Mouse (Mus musculus): Measurements from ENCODE around the gene Spdye4b. TPM values are rescaled to one million over a fixed set of nuclear protein-coding genes. Genes with fewer than 3 reads are reported as not detected.

Gene Spdye4b
- total and polyA plus RNA-seq, 2 experiments from 2014 or later: 0.62 TPM; not detected in 1

DNA sequence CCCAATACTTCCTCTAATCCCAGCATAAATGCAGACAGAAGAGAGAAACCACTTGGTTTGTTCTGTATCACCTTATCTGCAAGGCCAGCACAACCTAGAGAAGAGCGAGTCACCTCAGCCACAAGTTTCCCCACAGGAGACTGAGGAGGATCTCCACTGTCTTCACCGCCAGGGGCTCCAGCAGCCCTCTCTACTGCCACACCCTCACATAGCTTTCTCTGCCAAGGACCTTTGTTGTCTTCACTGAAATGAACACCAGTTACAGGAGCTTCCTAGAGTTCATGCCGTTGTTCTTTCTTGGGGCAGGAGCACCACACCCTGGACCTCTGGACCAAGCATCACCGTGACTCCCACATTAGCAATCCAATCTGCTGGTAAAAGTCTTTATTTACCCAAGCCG is 32.2 kb upstream of the Spdye4b start:
- H3K4me1 ChIP-seq (ENCODE audit: insufficient read depth): no peaks in the 10 kb centered on the region
- ATAC-seq (no peak), DNase-seq (no peak)
- 89% methylated on average over 5 of the region's 5 CpGs for WGBS
- no peak overlapping the region for H3K27ac ChIP-seq (ENCODE audit: low read depth, low read length)
- no peak overlapping the region for H3K4me2 ChIP-seq (ENCODE audit: low read depth)
- H3K36me3 ChIP-seq (ENCODE audit: insufficient read depth): no peaks in the 10 kb centered on the region
- no peak for TF ChIP-seq CTCF (IDR thresholded peaks at IDR 0.05; ENCODE audit: low read depth)
- no peaks in the 10 kb centered on the region for H3K9me3 ChIP-seq (ENCODE audit: low read length)
- H3K27me3 ChIP-seq (ENCODE audit: insufficient read depth, low read length): no peaks in the 10 kb centered on the region
- no peak overlapping the region for H3K4me3 ChIP-seq (ENCODE audit: low read depth, low read length)
- no peak overlapping the region for H3K9ac ChIP-seq

DNA sequence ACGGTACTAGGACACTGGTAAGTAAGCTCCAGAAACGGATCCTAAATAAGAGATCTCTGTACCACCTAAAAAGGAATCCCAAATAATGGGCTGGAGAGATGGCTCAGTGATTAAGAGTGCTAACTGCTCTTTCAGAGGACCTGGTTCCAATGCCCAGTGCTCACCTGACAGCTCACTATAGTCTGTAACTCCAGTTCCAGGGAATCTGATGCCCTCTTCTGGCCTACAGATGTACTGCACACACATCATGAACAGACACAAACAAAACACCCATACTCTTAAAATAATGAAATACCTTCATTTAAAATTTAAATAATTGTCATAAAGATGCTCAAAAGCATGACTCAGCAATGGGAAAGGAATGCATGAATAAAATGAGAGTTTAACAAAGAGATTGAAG is 31.3 kb upstream of the Spdye4b start:
- no peak for DNase-seq
- Histone ChIP-seq H3K4me3 (ENCODE audit: low read depth, low read length) (no peak overlapping the region), H3K4me1 (ENCODE audit: insufficient read depth) (no peaks in the 10 kb centered on the region), H3K27ac (ENCODE audit: low read depth, low read length) (no peak overlapping the region), H3K27me3 (ENCODE audit: insufficient read depth, low read length) (no peaks in the 10 kb centered on the region), H3K9me3 (ENCODE audit: low read length) (no peaks in the 10 kb centered on the region), H3K36me3 (ENCODE audit: insufficient read depth) (no peaks in the 10 kb centered on the region), H3K9ac (no peak overlapping the region), H3K4me2 (ENCODE audit: low read depth) (no peak overlapping the region)
- peak; percentile 6; the same call in 1 of the 2 replicates for TF ChIP-seq CTCF (IDR thresholded peaks at IDR 0.05; ENCODE audit: low read depth)
- 94% methylated on average over 2 of the region's 2 CpGs for WGBS
- no peak for ATAC-seq

DNA sequence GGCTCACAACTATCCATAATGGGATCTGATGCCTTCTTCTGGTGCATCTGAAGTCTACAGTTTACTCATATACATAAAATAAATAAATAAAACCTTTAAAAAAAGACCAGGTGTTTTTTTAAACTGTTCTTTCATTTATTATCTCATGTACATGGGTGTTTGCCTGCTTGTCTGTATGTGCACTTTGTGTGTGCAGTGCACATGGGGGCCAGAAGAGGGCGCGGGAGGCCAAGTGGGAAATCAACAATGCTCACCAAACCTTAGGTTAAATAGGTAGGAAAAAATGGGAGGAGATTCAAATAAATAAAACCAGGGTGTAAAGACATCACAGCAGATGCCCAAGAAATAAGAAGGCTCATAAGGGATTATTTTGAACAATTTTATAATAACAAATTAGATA is 30.8 kb upstream of the Spdye4b start:
- no peak for ATAC-seq
- Histone ChIP-seq H3K4me1 (ENCODE audit: insufficient read depth) (no peaks in the 10 kb centered on the region), H3K36me3 (ENCODE audit: insufficient read depth) (no peaks in the 10 kb centered on the region), H3K27ac (ENCODE audit: low read depth, low read length) (no peak overlapping the region), H3K9me3 (ENCODE audit: low read length) (no peaks in the 10 kb centered on the region), H3K9ac (no peak overlapping the region), H3K4me3 (ENCODE audit: low read depth, low read length) (no peak overlapping the region), H3K4me2 (ENCODE audit: low read depth) (no peak overlapping the region), H3K27me3 (ENCODE audit: insufficient read depth, low read length) (no peaks in the 10 kb centered on the region)
- no peak for TF ChIP-seq CTCF (IDR thresholded peaks at IDR 0.05; ENCODE audit: low read depth)
- 84% methylated on average over 2 of the region's 2 CpGs for WGBS
- DNase-seq: no peak

DNA sequence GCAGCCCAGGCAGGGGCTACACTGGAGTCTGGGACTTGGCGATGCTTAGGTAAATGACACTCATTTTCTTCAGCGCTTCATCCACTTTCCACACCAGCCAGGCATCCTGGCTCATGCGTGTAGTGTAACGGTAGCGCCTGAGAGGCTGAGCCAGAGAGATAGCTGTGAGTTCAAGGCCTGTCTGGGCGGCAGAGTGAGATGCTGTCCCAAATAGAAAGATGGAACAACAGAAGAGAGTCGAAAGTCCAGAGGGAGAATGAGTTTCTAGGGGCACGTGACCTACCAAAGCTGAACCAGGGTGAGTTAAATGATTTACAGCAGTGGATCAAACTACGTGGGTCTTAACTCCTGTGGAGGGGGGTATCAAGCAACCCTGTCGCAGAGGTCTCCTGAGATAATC is 27.1 kb upstream of the Spdye4b start:
- no peak overlapping the region for H3K27ac ChIP-seq (ENCODE audit: low read depth, low read length)
- no peak for ATAC-seq
- H3K27me3 ChIP-seq (ENCODE audit: insufficient read depth, low read length): 0 out of 2 replicates have a peak, but pooled peaks cover 6% of the 10 kb centered on the region
- no peak for DNase-seq
- H3K4me2 ChIP-seq (ENCODE audit: low read depth): no peak overlapping the region
- no peaks in the 10 kb centered on the region for H3K36me3 ChIP-seq (ENCODE audit: insufficient read depth)
- TF ChIP-seq CTCF (IDR thresholded peaks at IDR 0.05; ENCODE audit: low read depth): no peak
- 94% methylated on average over 10 of the region's 10 CpGs for WGBS
- no peaks in the 10 kb centered on the region for H3K4me1 ChIP-seq (ENCODE audit: insufficient read depth)
- H3K9ac ChIP-seq: no peak overlapping the region
- H3K4me3 ChIP-seq (ENCODE audit: low read depth, low read length): no peak overlapping the region
- H3K9me3 ChIP-seq (ENCODE audit: low read length): no peaks in the 10 kb centered on the region

DNA sequence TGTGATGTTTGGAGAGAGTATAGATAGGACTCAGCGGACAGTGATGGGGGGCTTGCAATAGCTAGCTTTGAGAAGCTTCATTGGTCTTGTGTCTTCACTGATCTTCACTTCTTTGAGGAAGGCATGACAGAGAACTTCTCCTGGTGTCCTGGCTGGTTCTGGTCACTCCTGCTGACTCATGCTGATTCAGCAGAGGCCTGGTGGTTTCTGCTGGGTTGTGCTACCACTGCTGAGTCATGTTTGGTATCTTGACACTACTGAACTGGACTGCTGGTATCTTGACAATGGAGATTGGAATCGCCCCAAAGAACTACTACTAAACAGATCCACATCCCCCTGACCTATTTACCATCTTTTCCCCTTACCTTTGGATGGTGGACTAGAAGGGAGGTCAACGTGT is 25.3 kb upstream of the Spdye4b start:
- Histone ChIP-seq H3K4me3 (ENCODE audit: low read depth, low read length) (no peak overlapping the region), H3K4me2 (ENCODE audit: low read depth) (no peak overlapping the region), H3K27me3 (ENCODE audit: insufficient read depth, low read length) (0 out of 2 replicates have a peak, but pooled peaks cover 6% of the 10 kb centered on the region), H3K9ac (no peak overlapping the region), H3K4me1 (ENCODE audit: insufficient read depth) (no peaks in the 10 kb centered on the region), H3K9me3 (ENCODE audit: low read length) (no peaks in the 10 kb centered on the region), H3K27ac (ENCODE audit: low read depth, low read length) (no peak overlapping the region), H3K36me3 (ENCODE audit: insufficient read depth) (no peaks in the 10 kb centered on the region)
- DNase-seq (no peak), ATAC-seq (no peak)
- 82% methylated on average over 3 of the region's 3 CpGs for WGBS
- no peak for TF ChIP-seq CTCF (IDR thresholded peaks at IDR 0.05; ENCODE audit: low read depth)

DNA sequence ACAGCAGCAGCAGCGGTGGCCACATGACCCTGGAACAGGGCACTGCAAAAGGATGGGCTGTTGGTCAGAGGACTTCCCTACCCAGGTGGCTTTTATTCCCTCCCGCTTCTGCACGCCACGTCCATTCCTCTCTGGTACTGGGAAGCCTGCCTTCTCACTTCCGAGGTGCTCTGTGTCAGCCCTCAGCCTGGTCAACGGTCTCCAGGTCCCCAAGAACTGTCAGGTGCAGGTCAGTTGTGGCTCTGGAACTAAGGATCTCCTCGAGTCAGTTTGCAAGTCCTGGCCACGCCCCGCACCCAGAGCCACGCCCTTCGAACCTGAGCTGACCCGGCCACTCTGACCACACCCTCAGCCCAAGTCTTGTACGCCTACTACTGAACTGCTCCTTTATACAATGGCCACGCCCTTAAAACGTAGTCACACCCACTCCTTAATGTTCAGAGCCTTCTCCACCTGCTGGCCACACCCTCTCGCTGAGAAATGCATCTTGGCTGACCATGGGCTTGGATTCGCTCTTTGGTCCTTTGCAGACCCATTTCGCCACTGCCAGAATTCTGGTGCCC is 15.2 kb upstream of the Spdye4b start:
- ATAC-seq (no peak), DNase-seq (no peak)
- H3K4me3 ChIP-seq (ENCODE audit: low read depth, low read length): no peak overlapping the region
- TF ChIP-seq CTCF (IDR thresholded peaks at IDR 0.05; ENCODE audit: low read depth): no peak
- no peak overlapping the region for H3K9ac ChIP-seq
- no peaks in the 10 kb centered on the region for H3K36me3 ChIP-seq (ENCODE audit: insufficient read depth)
- H3K9me3 ChIP-seq (ENCODE audit: low read length): no peaks in the 10 kb centered on the region
- H3K4me2 ChIP-seq (ENCODE audit: low read depth): no peak overlapping the region
- H3K4me1 ChIP-seq (ENCODE audit: insufficient read depth): no peaks in the 10 kb centered on the region
- H3K27ac ChIP-seq (ENCODE audit: low read depth, low read length): no peak overlapping the region
- no peaks in the 10 kb centered on the region for H3K27me3 ChIP-seq (ENCODE audit: insufficient read depth, low read length)
- 15% methylated on average over 17 of the region's 18 CpGs for WGBS

DNA sequence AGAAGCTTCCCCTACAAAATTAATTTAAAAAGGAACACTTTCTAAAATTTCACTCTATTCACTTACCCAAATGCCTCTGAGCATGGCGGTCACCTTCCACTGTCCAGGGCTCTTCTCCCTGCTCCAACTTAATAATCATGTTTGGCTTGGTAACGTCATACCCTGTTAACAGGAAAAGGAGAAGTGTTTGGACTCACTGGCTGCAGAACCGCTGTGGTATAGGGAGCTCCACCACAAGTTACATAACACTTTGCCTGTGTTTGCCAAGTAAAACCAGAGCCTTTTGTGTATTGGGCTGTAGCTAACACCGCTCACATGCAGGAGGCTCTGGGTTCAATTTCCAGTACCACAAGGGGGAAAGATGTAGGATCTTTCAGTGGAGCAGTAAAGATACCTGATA is 4.8 kb upstream of the Spdye4b start:
- H3K4me2 ChIP-seq (ENCODE audit: low read depth): no peak overlapping the region
- WGBS: 96% methylated on average over 4 of the region's 4 CpGs
- H3K36me3 ChIP-seq (ENCODE audit: insufficient read depth): peaks cover 74% of the 10 kb centered on the region
- DNase-seq (no peak), ATAC-seq (no peak)
- no peak overlapping the region for H3K4me3 ChIP-seq (ENCODE audit: low read depth, low read length)
- H3K9me3 ChIP-seq (ENCODE audit: low read length): 0 out of 2 replicates have a peak, but pooled peaks cover 5% of the 10 kb centered on the region
- no peak overlapping the region for H3K9ac ChIP-seq
- H3K27ac ChIP-seq (ENCODE audit: low read depth, low read length): no peak overlapping the region
- peaks cover 4% of the 10 kb centered on the region; the same call in 1 of the 2 replicates for H3K4me1 ChIP-seq (ENCODE audit: insufficient read depth)
- no peak for TF ChIP-seq CTCF (IDR thresholded peaks at IDR 0.05; ENCODE audit: low read depth)
- H3K27me3 ChIP-seq (ENCODE audit: insufficient read depth, low read length): no peaks in the 10 kb centered on the region

Data from forebrain, postnatal 0 days (tissue).